Mouse (Mus musculus) gastrocnemius, postnatal 4 days (tissue): ENCODE data around the gene Slc34a1. TPM values are rescaled to one million over a fixed set of nuclear protein-coding genes. Genes with fewer than 3 reads are reported as not detected.

ENCODE experiments used
- microRNA-seq: library from miRNA; unstranded; fragments of <30 nt; microRNA quantifications from one replicate; pipeline ENCODE4 v1.2.0, GENCODE M21; 2021
- total RNA-seq, 2 experiments: library from RNA; stranded (reverse); gene quantifications; 2 replicates each; pipeline ENCODE4 v1.2.3; 2021

Gene Slc34a1
- total RNA-seq, 2 experiments from 2014 or later: not detected

Small RNAs within 50 kb of the gene (microRNA-seq; reads per million reads assigned to microRNA genes)
- not detected for gene Mir6943

Other genes with a start within 250 kb of the Slc34a1 start
- gene Fgfr4, start 245.5 kb upstream of the Slc34a1 start, total RNA-seq: 10 to 100 TPM; 46.1 to 46.6 TPM
- gene Nsd1, start 188.4 kb upstream of the Slc34a1 start, total RNA-seq: 100 to 1,000 TPM; 114 to 127 TPM
- 100 to 1,000 TPM; 120 to 136 TPM for gene Prelid1, start 77.7 kb upstream of the Slc34a1 start, total RNA-seq
- 10 to 100 TPM; 48.4 to 53.9 TPM for gene Rab24, start 76.2 kb upstream of the Slc34a1 start, total RNA-seq
- gene Mxd3, start 68.4 kb upstream of the Slc34a1 start, total RNA-seq: 10 to 100 TPM; 15.3 to 18.7 TPM
- gene Lman2, start 35.4 kb upstream of the Slc34a1 start, total RNA-seq: 10 to 100 TPM; 58.3 to 58.8 TPM
- 1 to 10 TPM in 1 of 2 experiments, under 1 TPM in 1; 0.88 to 1.1 TPM for gene Rgs14, start 28.5 kb upstream of the Slc34a1 start, total RNA-seq
- not detected for gene Pfn3, start 17.0 kb downstream of the Slc34a1 start, total RNA-seq
- under 1 TPM; 0.22 to 0.70 TPM for gene F12, start 28.6 kb downstream of the Slc34a1 start, total RNA-seq
- gene Grk6, start 46.9 kb downstream of the Slc34a1 start, total RNA-seq: 10 to 100 TPM; 32.9 TPM
- 1 to 10 TPM; 4.3 to 4.7 TPM for gene Prr7, start 66.1 kb downstream of the Slc34a1 start, total RNA-seq
- gene Dbn1, start 89.9 kb downstream of the Slc34a1 start, total RNA-seq: 100 to 1,000 TPM; 127 to 147 TPM
- 100 to 1,000 TPM; 304 to 308 TPM for gene Pdlim7, start 115.5 kb downstream of the Slc34a1 start, total RNA-seq
- gene Dok3, start 131.1 kb downstream of the Slc34a1 start, total RNA-seq: 1 to 10 TPM; 3.1 to 3.3 TPM
- gene Ddx41, start 138.5 kb downstream of the Slc34a1 start, total RNA-seq: 10 to 100 TPM; 19.9 to 20.9 TPM
- gene Fam193b, start 172.9 kb downstream of the Slc34a1 start, total RNA-seq: 10 to 100 TPM; 36.5 to 38.3 TPM
- 100 to 1,000 TPM; 149 to 150 TPM for gene Tmed9, start 175.5 kb downstream of the Slc34a1 start, total RNA-seq
- 10 to 100 TPM; 11.0 to 12.1 TPM for gene B4galt7, start 201.7 kb downstream of the Slc34a1 start, total RNA-seq
- gene Caml, start 224.8 kb downstream of the Slc34a1 start, total RNA-seq: 10 to 100 TPM; 22.2 to 22.7 TPM
- gene Ddx46, start 236.8 kb downstream of the Slc34a1 start, total RNA-seq: 10 to 100 TPM; 28.2 to 35.0 TPM